Mouse (Mus musculus): ENCODE data around the gene Ypel5. TPM values are rescaled to one million over a fixed set of nuclear protein-coding genes. Genes with fewer than 3 reads are reported as not detected.

Gene Ypel5
- polyA plus RNA-seq, 1 experiment from 2014 or later = 29.1 TPM

GRCm38 (mm10) chr17:72863226-72863625 lies 27.0 kb downstream of the Ypel5 start:
- Histone ChIP-seq H3K4me3 (ENCODE audit: low read depth, low read length) (no peak overlapping the region), H3K4me1 (replicated peaks; ENCODE audit: control insufficient read depth, insufficient read depth, low read length) (no peaks in the 10 kb centered on the region), H3K4me2 (no peak overlapping the region), H3K9ac (ENCODE audit: low read depth, low read length) (no peak overlapping the region), H3K9me3 (ENCODE audit: control insufficient read depth, low read length) (no peaks in the 10 kb centered on the region), H3K36me3 (ENCODE audit: control insufficient read depth, insufficient read depth, low read length) (no peaks in the 10 kb centered on the region), H3K27me3 (replicated peaks; ENCODE audit: control insufficient read depth, insufficient read depth, low read length) (no peaks in the 10 kb centered on the region), H3K27ac (ENCODE audit: low read depth, low read length) (no peak overlapping the region)
- 70% methylated on average over 10 of the region's 10 CpGs for WGBS
- DNase-seq (ENCODE audit: low spot score) = no peak
- ATAC-seq (replicated peaks; ENCODE audit: low FRiP score) = no peak

GRCm38 (mm10) chr17:72866624-72867245 lies 30.5 kb downstream of the Ypel5 start:
- WGBS = 72% methylated on average over 3 of the region's 3 CpGs
- no peak for DNase-seq (ENCODE audit: low spot score)
- Histone ChIP-seq H3K4me2 (no peak overlapping the region), H3K36me3 (ENCODE audit: control insufficient read depth, insufficient read depth, low read length) (no peaks in the 10 kb centered on the region), H3K9me3 (ENCODE audit: control insufficient read depth, low read length) (peaks cover 2% of the 10 kb centered on the region; the same call in 1 of the 2 replicates), H3K27ac (ENCODE audit: low read depth, low read length) (no peak overlapping the region), H3K9ac (ENCODE audit: low read depth, low read length) (no peak overlapping the region), H3K27me3 (replicated peaks; ENCODE audit: control insufficient read depth, insufficient read depth, low read length) (no peaks in the 10 kb centered on the region), H3K4me3 (ENCODE audit: low read depth, low read length) (no peak overlapping the region), H3K4me1 (replicated peaks; ENCODE audit: control insufficient read depth, insufficient read depth, low read length) (no peaks in the 10 kb centered on the region)
- no peak for ATAC-seq (replicated peaks; ENCODE audit: low FRiP score)

GRCm38 (mm10) chr17:72868181-72868580 lies 31.9 kb downstream of the Ypel5 start:
- H3K4me1 ChIP-seq (replicated peaks; ENCODE audit: control insufficient read depth, insufficient read depth, low read length) = no peaks in the 10 kb centered on the region
- H3K9me3 ChIP-seq (ENCODE audit: control insufficient read depth, low read length) = peaks cover 2% of the 10 kb centered on the region; the same call in 1 of the 2 replicates
- no peaks in the 10 kb centered on the region for H3K36me3 ChIP-seq (ENCODE audit: control insufficient read depth, insufficient read depth, low read length)
- no peaks in the 10 kb centered on the region for H3K27me3 ChIP-seq (replicated peaks; ENCODE audit: control insufficient read depth, insufficient read depth, low read length)
- no peak overlapping the region for H3K4me3 ChIP-seq (ENCODE audit: low read depth, low read length)
- H3K9ac ChIP-seq (ENCODE audit: low read depth, low read length) = no peak overlapping the region
- 84% methylated on average over 2 of the region's 2 CpGs for WGBS
- no peak for DNase-seq (ENCODE audit: low spot score)
- no peak for ATAC-seq (replicated peaks; ENCODE audit: low FRiP score)
- no peak overlapping the region for H3K27ac ChIP-seq (ENCODE audit: low read depth, low read length)
- no peak overlapping the region for H3K4me2 ChIP-seq

GRCm38 (mm10) chr17:72878979-72879378 lies 42.7 kb downstream of the Ypel5 start:
- Histone ChIP-seq H3K27ac (ENCODE audit: low read depth, low read length) (no peak overlapping the region), H3K4me3 (ENCODE audit: low read depth, low read length) (no peak overlapping the region), H3K36me3 (ENCODE audit: control insufficient read depth, insufficient read depth, low read length) (no peaks in the 10 kb centered on the region), H3K4me2 (no peak overlapping the region), H3K4me1 (replicated peaks; ENCODE audit: control insufficient read depth, insufficient read depth, low read length) (no peaks in the 10 kb centered on the region), H3K27me3 (replicated peaks; ENCODE audit: control insufficient read depth, insufficient read depth, low read length) (no peaks in the 10 kb centered on the region), H3K9ac (ENCODE audit: low read depth, low read length) (no peak overlapping the region), H3K9me3 (ENCODE audit: control insufficient read depth, low read length) (no peaks in the 10 kb centered on the region)
- no peak for DNase-seq (ENCODE audit: low spot score)
- WGBS = 86% methylated on average over 9 of the region's 9 CpGs
- no peak for ATAC-seq (replicated peaks; ENCODE audit: low FRiP score)

- ATAC-seq (replicated peaks; ENCODE audit: low FRiP score) = no peak
- Histone ChIP-seq H3K27ac (ENCODE audit: low read depth, low read length) (no peak overlapping the region), H3K9me3 (ENCODE audit: control insufficient read depth, low read length) (no peaks in the 10 kb centered on the region), H3K36me3 (ENCODE audit: control insufficient read depth, insufficient read depth, low read length) (no peaks in the 10 kb centered on the region), H3K4me3 (ENCODE audit: low read depth, low read length) (no peak overlapping the region), H3K4me2 (no peak overlapping the region), H3K27me3 (replicated peaks; ENCODE audit: control insufficient read depth, insufficient read depth, low read length) (no peaks in the 10 kb centered on the region), H3K9ac (ENCODE audit: low read depth, low read length) (no peak overlapping the region), H3K4me1 (replicated peaks; ENCODE audit: control insufficient read depth, insufficient read depth, low read length) (no peaks in the 10 kb centered on the region)
- no peak for DNase-seq (ENCODE audit: low spot score)
- 70% methylated on average over 3 of the region's 3 CpGs for WGBS
Observed at GRCm38 (mm10) chr17:72880156-72880555, 43.9 kb downstream of the Ypel5 start.

GRCm38 (mm10) chr17:72881051-72881450 lies 44.8 kb downstream of the Ypel5 start:
- no peak for DNase-seq (ENCODE audit: low spot score)
- no peak for ATAC-seq (replicated peaks; ENCODE audit: low FRiP score)

GRCm38 (mm10) chr17:72881804-72882203 lies 45.6 kb downstream of the Ypel5 start:
- H3K4me1 ChIP-seq (replicated peaks; ENCODE audit: control insufficient read depth, insufficient read depth, low read length) = no peaks in the 10 kb centered on the region
- DNase-seq (ENCODE audit: low spot score) = no peak
- ATAC-seq (replicated peaks; ENCODE audit: low FRiP score) = no peak
- 54% methylated on average over 1 of the region's 1 CpGs for WGBS
- H3K9ac ChIP-seq (ENCODE audit: low read depth, low read length) = no peak overlapping the region
- no peaks in the 10 kb centered on the region for H3K27me3 ChIP-seq (replicated peaks; ENCODE audit: control insufficient read depth, insufficient read depth, low read length)
- H3K27ac ChIP-seq (ENCODE audit: low read depth, low read length) = no peak overlapping the region
- no peaks in the 10 kb centered on the region for H3K9me3 ChIP-seq (ENCODE audit: control insufficient read depth, low read length)
- H3K4me2 ChIP-seq = no peak overlapping the region
- no peak overlapping the region for H3K4me3 ChIP-seq (ENCODE audit: low read depth, low read length)
- H3K36me3 ChIP-seq (ENCODE audit: control insufficient read depth, insufficient read depth, low read length) = no peaks in the 10 kb centered on the region

More at GRCm38 (mm10) chr17:72881051-72881450, 44.8 kb downstream of the Ypel5 start:
- Histone ChIP-seq H3K4me2 (no peak overlapping the region), H3K27me3 (replicated peaks; ENCODE audit: control insufficient read depth, insufficient read depth, low read length) (no peaks in the 10 kb centered on the region), H3K9ac (ENCODE audit: low read depth, low read length) (no peak overlapping the region), H3K4me3 (ENCODE audit: low read depth, low read length) (no peak overlapping the region), H3K27ac (ENCODE audit: low read depth, low read length) (no peak overlapping the region), H3K9me3 (ENCODE audit: control insufficient read depth, low read length) (no peaks in the 10 kb centered on the region), H3K36me3 (ENCODE audit: control insufficient read depth, insufficient read depth, low read length) (no peaks in the 10 kb centered on the region), H3K4me1 (replicated peaks; ENCODE audit: control insufficient read depth, insufficient read depth, low read length) (no peaks in the 10 kb centered on the region)
- WGBS = 78% methylated on average over 3 of the region's 3 CpGs

GRCm38 (mm10) chr17:72889556-72890397 lies 53.5 kb downstream of the Ypel5 start:
- Histone ChIP-seq H3K4me3 (ENCODE audit: low read depth, low read length) (no peak overlapping the region), H3K9me3 (ENCODE audit: control insufficient read depth, low read length) (no peaks in the 10 kb centered on the region), H3K36me3 (ENCODE audit: control insufficient read depth, insufficient read depth, low read length) (no peaks in the 10 kb centered on the region), H3K4me1 (replicated peaks; ENCODE audit: control insufficient read depth, insufficient read depth, low read length) (no peaks in the 10 kb centered on the region), H3K9ac (ENCODE audit: low read depth, low read length) (no peak overlapping the region), H3K27ac (ENCODE audit: low read depth, low read length) (no peak overlapping the region), H3K27me3 (replicated peaks; ENCODE audit: control insufficient read depth, insufficient read depth, low read length) (no peaks in the 10 kb centered on the region), H3K4me2 (no peak overlapping the region)
- ATAC-seq (replicated peaks; ENCODE audit: low FRiP score) (no peak), DNase-seq (ENCODE audit: low spot score) (no peak)
- WGBS = 24% methylated on average over 20 of the region's 20 CpGs

All from liver, embryonic 11.5 days (tissue).